Mouse (Mus musculus): ENCODE data around the gene Prkg1.

DNA sequence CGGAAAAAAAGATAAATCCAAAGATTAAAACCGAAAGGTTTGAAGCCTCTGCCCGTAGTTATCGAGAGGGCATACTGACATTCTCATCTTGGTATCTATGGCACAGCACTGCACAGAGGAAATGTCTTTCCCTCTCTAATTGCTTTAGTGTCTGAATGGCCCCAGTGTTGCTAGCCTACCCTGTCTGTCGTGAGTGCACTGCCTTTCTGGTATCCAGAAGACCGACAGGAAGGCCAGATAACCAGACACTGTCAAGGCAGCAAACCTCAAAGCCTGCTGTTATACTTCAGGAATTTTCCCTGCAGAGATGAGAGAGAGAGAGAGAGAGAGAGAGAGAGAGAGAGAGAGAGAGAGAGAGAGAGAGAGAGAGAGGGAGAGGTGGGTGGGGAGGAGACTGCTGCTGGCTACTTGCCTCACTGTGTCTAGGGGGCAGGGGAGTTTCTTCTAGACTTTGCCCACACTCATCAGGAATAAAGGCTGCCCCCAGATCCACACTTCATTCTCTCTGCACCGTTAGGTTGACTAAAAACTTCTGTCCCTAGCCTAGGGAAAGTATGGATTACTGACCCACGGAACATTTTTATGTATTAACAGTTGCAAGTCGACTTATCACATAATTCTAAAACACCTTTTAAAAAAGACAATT lies 10.1 kb downstream of the Prkg1 start:
- TF ChIP-seq EP300 (IDR thresholded peaks at IDR 0.05; ENCODE audit: insufficient read depth, low read depth, low read length) (no peak), CTCF (IDR thresholded peaks at IDR 0.05) (no peak), POLR2A (IDR thresholded peaks at IDR 0.05; ENCODE audit: insufficient read depth, low read depth, low read length) (no peak)
